Mouse (Mus musculus) granulocyte monocyte progenitor cell, adult 5-6 weeks (primary cell): ENCODE results near the gene Cask. TPM values are rescaled to one million over a fixed set of nuclear protein-coding genes. Genes with fewer than 3 reads are reported as not detected.
A peak's percentile ranks its signal among the peaks of the same experiment; 100 is the strongest.

ENCODE experiments used
- ATAC-seq: replicated peaks from 2 replicates; pipeline ENCODE4 v1.8.0; 2016; ENCODE audit warnings: mild to moderate bottlenecking, moderate TSS enrichment, inconsistent platforms; ENCODE audit not compliant: poor library complexity, severe bottlenecking
- total RNA-seq, 2 experiments: library from RNA; stranded (forward) in 1 of 2; stranded (reverse) in 1 of 2; fragments of 200-712, 200-1000 nt in 1 of 2; fragments of >200 nt in 1 of 2; fragmentation: Nextera tagmentation in 1 of 2; gene quantifications; 2 replicates each; pipeline ENCODE4 v1.2.3; 2014 to 2017

Cask gene
- total RNA-seq, 2 experiments from 2014 or later, result 30.8 to 33.1 TPM

GRCm38 (mm10) chrX:13551566-13551965 lies 299.6 kb downstream of the Cask start:
- no peak for ATAC-seq

- no peak for ATAC-seq
Measured at GRCm38 (mm10) chrX:13549100-13549499, 302.1 kb downstream of the Cask start.

GRCm38 (mm10) chrX:13521288-13521687 lies 329.9 kb downstream of the Cask start:
- ATAC-seq, result no peak

GRCm38 (mm10) chrX:13520566-13520965 lies 330.6 kb downstream of the Cask start:
- ATAC-seq, result no peak

- ATAC-seq, result peak; percentile 38
Measured at GRCm38 (mm10) chrX:13519408-13519783, 331.8 kb downstream of the Cask start.

- ATAC-seq, result no peak
Measured at GRCm38 (mm10) chrX:13518781-13519407, 332.3 kb downstream of the Cask start.

- ATAC-seq, result peak; percentile 95
Measured at GRCm38 (mm10) chrX:13518019-13518418, 333.1 kb downstream of the Cask start.

GRCm38 (mm10) chrX:13516451-13516850 lies 334.7 kb downstream of the Cask start:
- ATAC-seq, result no peak

- no peak for ATAC-seq
Measured at GRCm38 (mm10) chrX:13513864-13514263, 337.3 kb downstream of the Cask start.

GRCm38 (mm10) chrX:13513127-13513526 lies 338.0 kb downstream of the Cask start:
- ATAC-seq, result no peak

GRCm38 (mm10) chrX:13506376-13506775 lies 344.8 kb downstream of the Cask start:
- peak; percentile 67 for ATAC-seq

GRCm38 (mm10) chrX:13504389-13504788 lies 346.8 kb downstream of the Cask start:
- no peak for ATAC-seq

- ATAC-seq, result no peak
Measured at GRCm38 (mm10) chrX:13502862-13503375, 348.2 kb downstream of the Cask start.

GRCm38 (mm10) chrX:13500284-13500683 lies 350.9 kb downstream of the Cask start:
- ATAC-seq, result peak; percentile 57

- ATAC-seq, result no peak
Measured at GRCm38 (mm10) chrX:13494892-13495703, 356.1 kb downstream of the Cask start.

GRCm38 (mm10) chrX:13492922-13493321 lies 358.2 kb downstream of the Cask start:
- ATAC-seq, result peak; percentile 61

- ATAC-seq, result no peak
Measured at GRCm38 (mm10) chrX:13490941-13491340, 360.2 kb downstream of the Cask start.

GRCm38 (mm10) chrX:13489761-13490160 lies 361.4 kb downstream of the Cask start:
- ATAC-seq, result no peak

- ATAC-seq, result no peak
Measured at GRCm38 (mm10) chrX:13489001-13489400, 362.2 kb downstream of the Cask start.

- ATAC-seq, result no peak
Measured at GRCm38 (mm10) chrX:13484447-13484846, 366.7 kb downstream of the Cask start.

GRCm38 (mm10) chrX:13482576-13482975 lies 368.6 kb downstream of the Cask start:
- no peak for ATAC-seq

GRCm38 (mm10) chrX:13479570-13479969 lies 371.6 kb downstream of the Cask start:
- ATAC-seq, result no peak
